Mouse (Mus musculus) hindbrain, embryonic 15.5 days (tissue): ENCODE results near the gene Filip1. TPM values are rescaled to one million over a fixed set of nuclear protein-coding genes. Genes with fewer than 3 reads are reported as not detected.

Experiments
- ATAC-seq: fragments of 200-750 bp; cut with Nextera tagmentation; 2 replicates; pipeline ENCODE4 v1.8.0; 2017; ENCODE audit warnings: low read depth, moderate number of reproducible peaks, moderate TSS enrichment; ENCODE audit not compliant: low FRiP score
- H3K27ac ChIP-seq: fragments of 300-500 bp; sonication (generic); replicated peaks from 2 replicates; pipeline ENCODE4 v1.5.1; 2015; ENCODE audit warnings: mild to moderate bottlenecking, inconsistent platforms
- H3K27me3 ChIP-seq: fragments of 300-500 bp; sonication (generic); 2 replicates; pipeline ENCODE4 v1.6.1; 2015; ENCODE audit warnings: control low read depth, inconsistent platforms
- H3K36me3 ChIP-seq: fragments of 300-500 bp; sonication (generic); 2 replicates; pipeline ENCODE4 v1.6.1; 2015; ENCODE audit warnings: control low read depth, inconsistent platforms
- H3K4me1 ChIP-seq: fragments of 300-500 bp; sonication (generic); replicated peaks from 2 replicates; pipeline ENCODE4 v1.6.1; 2015; ENCODE audit warnings: control low read depth, inconsistent platforms
- H3K4me2 ChIP-seq: fragments of 300-500 bp; sonication (generic); 2 replicates; pipeline ENCODE4 v1.6.1; 2015; ENCODE audit warnings: moderate library complexity, mild to moderate bottlenecking, inconsistent platforms
- H3K4me3 ChIP-seq: fragments of 300-500 bp; sonication (generic); 2 replicates; pipeline ENCODE4 v1.5.1; 2015; ENCODE audit warnings: mild to moderate bottlenecking, inconsistent platforms
- H3K9ac ChIP-seq: fragments of 300-500 bp; sonication (generic); 2 replicates; pipeline ENCODE4 v1.6.1; 2015; ENCODE audit warnings: inconsistent platforms
- H3K9me3 ChIP-seq: fragments of 300-500 bp; sonication (generic); 2 replicates; pipeline ENCODE4 v1.6.1; 2016; ENCODE audit warnings: control low read depth, inconsistent platforms
- WGBS: fragments of 180-500 bp; shearing (Covaris S2); methylation state at CpG from one replicate; pipeline ENCODE4 v1.1.7; 2015; 5-methylcytosine and 5-hydroxymethylcytosine counted together
- polyA plus RNA-seq: library from polyadenylated mRNA; unstranded; fragments of >200 nt; fragmentation: Nextera tagmentation; extraction: Ambion mirVana; gene quantifications from 2 replicates; pipeline ENCODE4 v1.2.1, GENCODE M21; 2015

Filip1 gene
- polyA plus RNA-seq, 1 experiment from 2014 or later: 2.7 TPM

GRCm38 (mm10) chr9:79977549-79977971, 35.1 kb downstream of the Filip1 start:
- H3K9ac ChIP-seq: 0 out of 2 replicates have a peak overlapping the region, but pooled peaks have one; percentile 16
- 20% methylated on average over 13 of the region's 13 CpGs for WGBS

DNA sequence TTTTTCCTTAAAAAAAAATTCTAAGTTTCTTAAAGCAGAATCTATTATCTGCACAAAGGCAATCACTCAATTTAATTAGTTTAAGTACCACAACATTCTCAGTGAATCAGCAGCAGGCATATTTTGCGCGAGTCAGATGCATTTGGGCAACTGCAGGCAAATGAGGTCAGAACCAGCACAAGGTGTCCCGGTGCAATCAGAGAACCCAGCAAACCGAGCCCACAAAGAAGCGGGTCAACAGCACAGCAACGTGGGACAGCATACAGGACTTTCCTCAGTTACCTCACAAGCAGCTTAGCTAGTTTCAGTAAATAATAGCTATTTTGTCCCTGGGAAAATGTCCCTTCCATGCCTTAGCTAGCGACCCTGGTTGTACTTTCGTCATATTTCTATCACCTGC, 35.9 kb downstream of the Filip1 start:
- H3K4me2 ChIP-seq: no peak overlapping the region

More at GRCm38 (mm10) chr9:79977549-79977971, 35.1 kb downstream of the Filip1 start:
- H3K27me3 ChIP-seq: no peaks in the 10 kb centered on the region
- ATAC-seq: no peak
- H3K4me1 ChIP-seq: peaks cover 6% of the 10 kb centered on the region; the same call in 1 of the 2 replicates
- H3K36me3 ChIP-seq: no peaks in the 10 kb centered on the region
- H3K9me3 ChIP-seq: no peaks in the 10 kb centered on the region
- no peak overlapping the region for H3K27ac ChIP-seq
- H3K4me3 ChIP-seq: 0 out of 2 replicates have a peak overlapping the region, but pooled peaks have one; percentile 9
- H3K4me2 ChIP-seq: peak overlapping the region; percentile 49

GRCm38 (mm10) chr9:79975121-79975520, 37.5 kb downstream of the Filip1 start:
- 76% methylated on average over 5 of the region's 5 CpGs for WGBS

More for the DNA sequence above, 35.9 kb downstream of the Filip1 start:
- Histone ChIP-seq H3K9ac (no peak overlapping the region), H3K4me3 (no peak overlapping the region), H3K9me3 (no peaks in the 10 kb centered on the region), H3K27ac (no peak overlapping the region), H3K4me1 (peaks cover 6% of the 10 kb centered on the region; the same call in 1 of the 2 replicates), H3K27me3 (no peaks in the 10 kb centered on the region), H3K36me3 (no peaks in the 10 kb centered on the region)
- ATAC-seq: no peak
- 78% methylated on average over 8 of the region's 8 CpGs for WGBS

GRCm38 (mm10) chr9:79973582-79973981, 39.1 kb downstream of the Filip1 start:
- H3K27me3 ChIP-seq: no peaks in the 10 kb centered on the region
- no peak for ATAC-seq
- no peaks in the 10 kb centered on the region for H3K36me3 ChIP-seq
- H3K9me3 ChIP-seq: no peaks in the 10 kb centered on the region
- 92% methylated on average over 8 of the region's 8 CpGs for WGBS
- peaks cover 6% of the 10 kb centered on the region; the same call in 1 of the 2 replicates for H3K4me1 ChIP-seq
- no peak overlapping the region for H3K4me2 ChIP-seq
- no peak overlapping the region for H3K4me3 ChIP-seq
- no peak overlapping the region for H3K27ac ChIP-seq
- no peak overlapping the region for H3K9ac ChIP-seq

More at GRCm38 (mm10) chr9:79975121-79975520, 37.5 kb downstream of the Filip1 start:
- no peak overlapping the region for H3K4me3 ChIP-seq
- no peak overlapping the region for H3K9ac ChIP-seq
- ATAC-seq: no peak
- H3K4me1 ChIP-seq: peaks cover 6% of the 10 kb centered on the region; the same call in 1 of the 2 replicates
- no peaks in the 10 kb centered on the region for H3K36me3 ChIP-seq
- no peak overlapping the region for H3K4me2 ChIP-seq
- H3K27me3 ChIP-seq: no peaks in the 10 kb centered on the region
- no peaks in the 10 kb centered on the region for H3K9me3 ChIP-seq
- H3K27ac ChIP-seq: no peak overlapping the region

- H3K9me3 ChIP-seq: no peaks in the 10 kb centered on the region
- no peaks in the 10 kb centered on the region for H3K36me3 ChIP-seq
- peaks cover 4% of the 10 kb centered on the region; the same call in 1 of the 2 replicates for H3K4me1 ChIP-seq
- WGBS: 92% methylated on average over 6 of the region's 6 CpGs
- ATAC-seq: no peak
- H3K9ac ChIP-seq: no peak overlapping the region
- no peak overlapping the region for H3K27ac ChIP-seq
- no peaks in the 10 kb centered on the region for H3K27me3 ChIP-seq
- H3K4me3 ChIP-seq: no peak overlapping the region
- H3K4me2 ChIP-seq: no peak overlapping the region
Observed at GRCm38 (mm10) chr9:79972705-79973104, 39.9 kb downstream of the Filip1 start.

DNA sequence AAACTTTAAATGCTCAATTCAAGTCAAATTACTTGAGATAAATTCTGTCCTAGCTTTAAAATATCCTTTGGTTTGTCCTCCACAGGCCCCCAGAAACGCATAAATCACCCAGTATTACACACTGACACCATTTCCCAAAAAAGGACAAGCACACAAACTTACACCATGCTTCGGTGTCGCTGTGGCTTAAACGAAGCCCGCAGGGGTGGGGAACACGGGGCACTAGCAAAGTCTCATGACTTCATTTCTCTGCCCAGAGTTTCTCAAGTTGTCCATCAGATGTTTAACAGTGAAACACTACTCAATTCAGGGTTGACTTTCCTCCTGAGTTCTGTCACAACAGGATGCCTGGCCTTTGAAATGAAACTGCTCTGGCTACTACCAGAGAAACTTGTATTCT, 41.0 kb downstream of the Filip1 start:
- WGBS: 83% methylated on average over 6 of the region's 6 CpGs
- Histone ChIP-seq H3K4me1 (no peaks in the 10 kb centered on the region), H3K9me3 (no peaks in the 10 kb centered on the region), H3K9ac (no peak overlapping the region), H3K36me3 (no peaks in the 10 kb centered on the region), H3K27ac (no peak overlapping the region), H3K27me3 (no peaks in the 10 kb centered on the region), H3K4me3 (no peak overlapping the region), H3K4me2 (no peak overlapping the region)
- ATAC-seq: no peak

DNA sequence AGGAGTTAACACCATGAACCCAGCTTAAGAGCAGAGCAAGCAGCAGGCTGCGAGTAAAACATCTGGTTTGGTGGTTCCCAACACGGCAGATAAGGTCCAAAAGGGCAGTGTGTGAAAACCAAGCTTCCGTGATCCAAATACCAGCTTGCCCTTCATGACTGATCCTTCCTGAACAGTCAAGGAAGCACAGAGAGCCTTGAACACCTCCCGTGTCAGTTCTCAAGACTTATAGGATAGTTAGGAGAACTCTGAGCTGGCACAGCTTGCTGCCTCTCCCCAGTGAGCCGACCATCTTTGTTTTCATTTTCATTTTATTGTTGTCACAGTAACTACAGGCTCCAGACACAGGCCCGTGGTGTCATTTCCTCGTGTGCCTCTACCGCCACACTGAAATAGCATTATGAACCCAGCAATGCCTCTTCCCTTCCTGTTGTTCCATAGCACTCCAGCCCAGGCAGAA, 42.0 kb downstream of the Filip1 start:
- no peaks in the 10 kb centered on the region for H3K4me1 ChIP-seq
- H3K4me2 ChIP-seq: no peak overlapping the region
- no peaks in the 10 kb centered on the region for H3K9me3 ChIP-seq
- no peak overlapping the region for H3K4me3 ChIP-seq
- ATAC-seq: no peak
- WGBS: 69% methylated on average over 8 of the region's 8 CpGs
- H3K9ac ChIP-seq: no peak overlapping the region
- H3K27ac ChIP-seq: no peak overlapping the region
- H3K27me3 ChIP-seq: no peaks in the 10 kb centered on the region
- no peaks in the 10 kb centered on the region for H3K36me3 ChIP-seq

DNA sequence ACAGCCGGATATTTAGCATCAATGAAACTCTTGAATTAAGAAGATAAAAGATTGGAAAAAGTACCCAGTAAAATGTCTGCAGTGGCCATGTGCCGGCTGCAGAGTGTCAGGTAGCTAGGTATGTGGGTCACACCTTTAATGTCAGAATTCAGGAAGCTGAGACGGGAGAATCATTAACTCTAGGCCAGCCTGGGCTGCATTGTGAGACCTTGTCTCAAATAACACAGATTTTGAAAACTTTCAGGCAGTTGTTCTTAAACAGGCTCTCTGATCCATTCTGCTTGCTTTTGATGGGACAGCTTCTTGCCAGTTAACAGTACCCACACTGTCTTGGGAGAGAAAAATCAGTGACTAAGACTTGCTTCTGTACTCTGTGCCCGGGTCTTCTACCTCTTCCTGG, 43.1 kb downstream of the Filip1 start:
- H3K4me3 ChIP-seq: no peak overlapping the region
- H3K36me3 ChIP-seq: no peaks in the 10 kb centered on the region
- no peak for ATAC-seq
- no peaks in the 10 kb centered on the region for H3K4me1 ChIP-seq
- 92% methylated on average over 4 of the region's 4 CpGs for WGBS
- no peak overlapping the region for H3K27ac ChIP-seq
- no peaks in the 10 kb centered on the region for H3K9me3 ChIP-seq
- H3K9ac ChIP-seq: no peak overlapping the region
- no peaks in the 10 kb centered on the region for H3K27me3 ChIP-seq
- no peak overlapping the region for H3K4me2 ChIP-seq

- Histone ChIP-seq H3K27me3 (no peaks in the 10 kb centered on the region), H3K4me2 (no peak overlapping the region), H3K4me3 (no peak overlapping the region), H3K36me3 (no peaks in the 10 kb centered on the region), H3K27ac (no peak overlapping the region), H3K9me3 (no peaks in the 10 kb centered on the region), H3K4me1 (no peaks in the 10 kb centered on the region; the same call in 1 of the 2 replicates), H3K9ac (no peak overlapping the region)
- 87% methylated on average over 12 of the region's 12 CpGs for WGBS
- ATAC-seq: no peak
Observed at GRCm38 (mm10) chr9:79966711-79967487, 45.8 kb downstream of the Filip1 start.

DNA sequence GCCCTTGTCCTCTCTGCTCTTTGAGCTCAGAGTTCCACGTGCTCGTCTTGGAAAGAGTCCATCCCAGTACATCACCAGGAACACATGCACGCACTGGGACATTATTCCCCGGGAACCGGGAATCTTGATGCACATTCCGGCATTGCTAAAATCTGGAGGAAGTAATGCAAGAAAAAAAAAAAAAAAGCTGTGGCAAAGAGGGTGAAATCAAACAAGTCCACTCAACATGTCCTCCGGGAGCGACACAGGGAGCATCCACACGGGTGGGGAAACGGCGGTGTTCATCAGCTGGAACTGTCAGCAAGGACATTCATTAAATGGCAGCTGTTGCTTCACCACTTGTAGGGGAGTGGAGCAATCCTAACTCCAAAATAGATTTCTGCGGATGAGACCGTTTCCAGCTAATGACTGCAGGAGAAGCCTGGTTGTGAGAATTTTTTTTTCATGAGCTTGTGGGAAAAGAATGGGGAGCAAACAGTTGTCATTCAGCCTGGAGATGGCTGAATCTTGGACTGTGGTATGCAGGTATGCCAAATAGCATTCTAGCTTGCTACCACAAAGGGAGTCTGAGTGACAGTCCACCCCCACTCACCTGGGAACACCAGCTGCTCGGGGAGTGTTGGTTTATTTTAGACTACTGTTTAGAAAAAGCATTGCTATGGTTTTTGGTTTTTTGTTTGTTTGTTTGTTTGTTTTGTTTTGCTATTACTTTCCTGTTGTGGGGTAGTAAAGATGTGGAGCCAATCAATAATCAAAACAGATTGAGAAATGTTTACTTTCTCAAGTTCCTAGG, 46.9 kb downstream of the Filip1 start:
- H3K4me3 ChIP-seq: no peak overlapping the region
- H3K9ac ChIP-seq: no peak overlapping the region
- H3K4me1 ChIP-seq: no peaks in the 10 kb centered on the region; the same call in 1 of the 2 replicates
- no peak overlapping the region for H3K27ac ChIP-seq
- H3K9me3 ChIP-seq: no peaks in the 10 kb centered on the region
- no peaks in the 10 kb centered on the region for H3K36me3 ChIP-seq
- WGBS: 80% methylated on average over 14 of the region's 14 CpGs
- ATAC-seq: no peak
- no peak overlapping the region for H3K4me2 ChIP-seq
- no peaks in the 10 kb centered on the region for H3K27me3 ChIP-seq

DNA sequence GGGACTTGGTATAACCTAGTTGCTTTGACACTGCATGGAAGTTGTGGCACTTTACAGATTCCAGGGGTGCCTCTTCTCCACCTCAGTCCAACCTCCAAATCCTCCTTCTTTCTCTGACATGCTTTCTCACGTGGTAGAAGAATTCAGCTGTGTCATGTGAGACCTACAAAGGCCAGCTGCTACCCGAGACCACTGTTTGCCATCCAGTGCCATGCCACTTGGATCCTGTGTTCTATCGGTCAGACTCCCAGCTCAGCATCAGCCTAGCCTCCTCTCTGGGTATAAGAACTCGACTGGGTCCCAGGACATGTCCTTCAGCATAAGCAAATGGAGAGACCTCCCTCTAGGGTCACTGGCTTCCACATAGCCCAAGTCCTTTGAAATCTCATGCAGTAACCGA, 47.6 kb downstream of the Filip1 start:
- ATAC-seq: no peak
- H3K4me1 ChIP-seq: no peaks in the 10 kb centered on the region; the same call in 1 of the 2 replicates
- no peak overlapping the region for H3K4me2 ChIP-seq
- H3K36me3 ChIP-seq: no peaks in the 10 kb centered on the region
- H3K4me3 ChIP-seq: no peak overlapping the region
- 82% methylated on average over 5 of the region's 5 CpGs for WGBS
- no peaks in the 10 kb centered on the region for H3K27me3 ChIP-seq
- no peak overlapping the region for H3K27ac ChIP-seq
- H3K9me3 ChIP-seq: no peaks in the 10 kb centered on the region
- no peak overlapping the region for H3K9ac ChIP-seq
